Mouse (Mus musculus) CH12.LX (cell line): ENCODE data around the gene 1700069L16Rik.

Experiments used
- CTCF ChIP-seq, 2 experiments: IDR thresholded peaks in 1 of 2; conservative IDR thresholded peaks in 1 of 2; 2 replicates each; pipeline ENCODE4 v1.5.1; 2011 to 2012; ENCODE audit warnings: low read depth in 2 of 2, low read length in 2 of 2, improper control_type of control experiment in 1 of 2, inconsistent platforms in 1 of 2, mild to moderate bottlenecking in 1 of 2, moderate library complexity in 1 of 2
- E2F4 ChIP-seq: IDR thresholded peaks from 2 replicates; pipeline ENCODE4 v1.6.1; 2011; ENCODE audit warnings: low read depth, low read length, improper control_type of control experiment; ENCODE audit not compliant: insufficient replicate concordance
- ETS1 ChIP-seq: conservative IDR thresholded peaks from 2 replicates; pipeline ENCODE4 v1.6.1; 2012; ENCODE audit warnings: low read depth, mild to moderate bottlenecking, inconsistent platforms, low read length, improper control_type of control experiment, moderate library complexity
- GABPA ChIP-seq: IDR thresholded peaks from 2 replicates; pipeline ENCODE4 v1.6.1; 2012; ENCODE audit warnings: low read depth, low read length, improper control_type of control experiment, inconsistent platforms; ENCODE audit not compliant: insufficient replicate concordance
- KAT2A ChIP-seq: IDR thresholded peaks from 2 replicates; pipeline ENCODE4 v1.6.1; 2012; ENCODE audit warnings: low read length, improper control_type of control experiment, inconsistent platforms; ENCODE audit not compliant: insufficient replicate concordance
- MAX ChIP-seq: IDR thresholded peaks from 2 replicates; pipeline ENCODE4 v1.6.1; 2011; ENCODE audit warnings: low read length, improper control_type of control experiment
- POLR2AphosphoS2 ChIP-seq: IDR thresholded peaks from 2 replicates; pipeline ENCODE4 v1.6.1; 2011; ENCODE audit warnings: low read depth, low read length, improper control_type of control experiment
- TCF12 ChIP-seq: IDR thresholded peaks from 2 replicates; pipeline ENCODE4 v1.6.1; 2014; ENCODE audit warnings: low read depth, mild to moderate bottlenecking, inconsistent platforms, low read length, improper control_type of control experiment
- UBTF ChIP-seq: IDR thresholded peaks from 2 replicates; pipeline ENCODE4 v1.6.1; 2012; ENCODE audit warnings: low read depth, mild to moderate bottlenecking, inconsistent platforms, low read length, improper control_type of control experiment, moderate library complexity
- USF1 ChIP-seq: IDR thresholded peaks from 2 replicates; pipeline ENCODE4 v1.6.1; 2014; ENCODE audit warnings: low read depth, mild to moderate bottlenecking, inconsistent platforms, low read length, improper control_type of control experiment
- ZKSCAN1 ChIP-seq: IDR thresholded peaks from 2 replicates; pipeline ENCODE4 v1.6.1; 2012; ENCODE audit warnings: low read depth, inconsistent platforms, low read length, improper control_type of control experiment, borderline replicate concordance
- ZNF384 ChIP-seq: IDR thresholded peaks from 2 replicates; pipeline ENCODE4 v1.6.1; 2012; ENCODE audit warnings: low read depth, low read length, improper control_type of control experiment, inconsistent platforms

GRCm38 (mm10) chr5:113648647-113649211, 75.8 kb downstream of the 1700069L16Rik start:
- TF ChIP-seq CTCF (conservative IDR thresholded peaks at IDR 0.05 in 1 of 2, IDR thresholded peaks at IDR 0.05 in 1 of 2; ENCODE audit: low read depth in 2 of 2, low read length in 2 of 2) (no peak), ETS1 (no peak), MAX (no peak), UBTF (no peak), E2F4 (no peak), USF1 (no peak), GABPA (no peak), KAT2A (no peak), ZNF384 (no peak), TCF12 (no peak), ZKSCAN1 (no peak), POLR2AphosphoS2 (no peak)
